Comparison of ENCODE assay signal across 10 mouse cellular contexts in genomic region chr7:126624774-126625173, GRCm38 (mm10). TPM values are rescaled to one million over a fixed set of nuclear protein-coding genes. Genes with fewer than 3 reads are reported as not detected.
A peak's percentile ranks its signal among the peaks of the same experiment; 100 is the strongest.
DNase-seq lines count a peak whose midpoint lies in the region; ATAC-seq and TF ChIP-seq lines count a peak whose summit lies in the region.
"Had no signal": no experiment of that assay in that cellular context is flagged by ENCODE, and none has a peak within 500 bp of the region (broad histone marks: within the 10 kb centered on the region; RNA-seq: fewer than 3 reads in every experiment).

No protein-coding gene starts in this region.

- peak overlapping the region; percentile 13; the same call in 1 of the 2 replicates for H3K4me3 ChIP-seq in heart, embryonic 13.5 days
- H3K4me3 ChIP-seq in heart, embryonic 12.5 days = no peak overlapping the region
- no peak overlapping the region for H3K4me3 ChIP-seq in hindbrain, postnatal 0 days (ENCODE audit: low read length)
- no peak overlapping the region for H3K4me3 ChIP-seq in midbrain, embryonic 15.5 days
- H3K4me3 ChIP-seq: hindbrain, embryonic 13.5 days had no signal

- WGBS in heart, embryonic 13.5 days = 47% methylated on average over 16 of the region's 16 CpGs
- WGBS in heart, embryonic 12.5 days = 58% methylated on average over 16 of the region's 16 CpGs
- 76% methylated on average over 16 of the region's 16 CpGs for WGBS in hindbrain, postnatal 0 days
- 77% methylated on average over 16 of the region's 16 CpGs for WGBS in midbrain, embryonic 15.5 days

- peak overlapping the region; percentile 19; the same call in 1 of the 2 replicates for H3K9ac ChIP-seq in heart, embryonic 13.5 days
- no peak overlapping the region for H3K9ac ChIP-seq in heart, embryonic 12.5 days
- no peak overlapping the region for H3K9ac ChIP-seq in hindbrain, postnatal 0 days (replicated peaks; ENCODE audit: low read length)
- no peak overlapping the region for H3K9ac ChIP-seq in midbrain, embryonic 15.5 days
- H3K9ac ChIP-seq: hindbrain, embryonic 13.5 days had no signal

- DNase-seq in 3134 (ENCODE audit: extremely low read depth, insufficient read length, low spot score) (peak; percentile 74), R1 (ENCODE audit: low read depth, low spot score) (peak; percentile 39)
- DNase-seq in lung, adult 18-20 months = peak; percentile 64 to 70
- no peak for DNase-seq in frontal cortex, postnatal 36 days (ENCODE audit: low spot score in 2 of 2)
- DNase-seq in hindbrain, postnatal 0 days (ENCODE audit: low spot score) = no peak

- TF ChIP-seq CTCF in hindbrain, postnatal 0 days (IDR thresholded peaks at IDR 0.05; ENCODE audit: low read depth) = no peak

- H3K9me3 ChIP-seq in heart, embryonic 13.5 days = no peaks in the 10 kb centered on the region
- H3K9me3 ChIP-seq in heart, embryonic 12.5 days (replicated peaks) = no peaks in the 10 kb centered on the region
- no peaks in the 10 kb centered on the region for H3K9me3 ChIP-seq in hindbrain, postnatal 0 days (ENCODE audit: low read length)
- no peaks in the 10 kb centered on the region for H3K9me3 ChIP-seq in midbrain, embryonic 15.5 days
- H3K9me3 ChIP-seq: hindbrain, embryonic 13.5 days had no signal

- no peak for ATAC-seq in heart, embryonic 13.5 days (ENCODE audit: extremely low read depth, insufficient number of reproducible peaks, low FRiP score, low TSS enrichment)
- no peak for ATAC-seq in heart, embryonic 12.5 days (ENCODE audit: insufficient number of reproducible peaks, low FRiP score)
- no peak for ATAC-seq in hindbrain, postnatal 0 days
- no peak for ATAC-seq in midbrain, embryonic 15.5 days (replicated peaks)

- no peaks in the 10 kb centered on the region for H3K36me3 ChIP-seq in heart, embryonic 13.5 days
- H3K36me3 ChIP-seq in heart, embryonic 12.5 days = no peaks in the 10 kb centered on the region
- H3K36me3 ChIP-seq in hindbrain, postnatal 0 days (ENCODE audit: insufficient read depth, low read length) = no peaks in the 10 kb centered on the region
- no peaks in the 10 kb centered on the region for H3K36me3 ChIP-seq in midbrain, embryonic 15.5 days (replicated peaks)
- H3K36me3 ChIP-seq: hindbrain, embryonic 13.5 days had no signal

- no peak overlapping the region for H3K27ac ChIP-seq in heart, embryonic 13.5 days (replicated peaks)
- H3K27ac ChIP-seq in heart, embryonic 12.5 days (ENCODE audit: poor library complexity, severe bottlenecking) = no peak overlapping the region
- no peak overlapping the region for H3K27ac ChIP-seq in hindbrain, postnatal 0 days
- no peak overlapping the region for H3K27ac ChIP-seq in midbrain, embryonic 15.5 days
- H3K27ac ChIP-seq: hindbrain, embryonic 13.5 days had no signal

- peaks cover 32% of the 10 kb centered on the region for H3K4me1 ChIP-seq in heart, embryonic 13.5 days
- peaks cover 12% of the 10 kb centered on the region for H3K4me1 ChIP-seq in heart, embryonic 12.5 days (replicated peaks)
- no peaks in the 10 kb centered on the region for H3K4me1 ChIP-seq in hindbrain, postnatal 0 days (ENCODE audit: insufficient read depth, low read length)
- no peaks in the 10 kb centered on the region for H3K4me1 ChIP-seq in midbrain, embryonic 15.5 days

- H3K4me2 ChIP-seq in heart, embryonic 13.5 days = peak overlapping the region; percentile 12
- no peak overlapping the region for H3K4me2 ChIP-seq in heart, embryonic 12.5 days
- H3K4me2 ChIP-seq in hindbrain, postnatal 0 days (ENCODE audit: low read depth, low read length) = no peak overlapping the region
- H3K4me2 ChIP-seq in midbrain, embryonic 15.5 days = no peak overlapping the region
- H3K4me2 ChIP-seq: hindbrain, embryonic 13.5 days had no signal

- 0 out of 2 replicates have a peak, but pooled peaks cover 3% of the 10 kb centered on the region for H3K27me3 ChIP-seq in heart, embryonic 13.5 days (replicated peaks)
- no peaks in the 10 kb centered on the region for H3K27me3 ChIP-seq in heart, embryonic 12.5 days (replicated peaks)
- no peaks in the 10 kb centered on the region for H3K27me3 ChIP-seq in hindbrain, postnatal 0 days (ENCODE audit: insufficient read depth, low read length)
- no peaks in the 10 kb centered on the region for H3K27me3 ChIP-seq in midbrain, embryonic 15.5 days (replicated peaks)

RNA-seq across cellular contexts. Expression of gene Nupr1, which starts 5.9 kb away (rescaled TPM):
- 6.2 and 9.3 TPM in 2 replicates for polyA plus RNA-seq in heart, embryonic 13.5 days (2015; fragmentation: Nextera tagmentation; extraction: Ambion mirVana)
- polyA plus RNA-seq in heart, embryonic 12.5 days (2016; fragmentation: Nextera tagmentation; extraction: Ambion mirVana) = 3.1 and 3.6 TPM in 2 replicates
- total RNA-seq in hindbrain, postnatal 0 days (2014; rRNA removed) = 5.9 and 6.7 TPM in 2 replicates
- 19.1 and 19.5 TPM in 2 replicates for polyA plus RNA-seq in hindbrain, postnatal 0 days (2015; fragmentation: Nextera tagmentation; extraction: Ambion mirVana)
- polyA plus RNA-seq in midbrain, embryonic 15.5 days (2015; fragmentation: Nextera tagmentation; extraction: Ambion mirVana) = 11.5 and 13.0 TPM in 2 replicates

RNA-seq across cellular contexts. Expression of gene Sgf29, which starts 24.3 kb away (rescaled TPM):
- 27.7 and 28.8 TPM in 2 replicates for polyA plus RNA-seq in heart, embryonic 13.5 days (2015; fragmentation: Nextera tagmentation; extraction: Ambion mirVana)
- 26.9 and 27.2 TPM in 2 replicates for polyA plus RNA-seq in heart, embryonic 12.5 days (2016; fragmentation: Nextera tagmentation; extraction: Ambion mirVana)
- total RNA-seq in hindbrain, postnatal 0 days (2014; rRNA removed) = 35.1 and 36.3 TPM in 2 replicates
- polyA plus RNA-seq in hindbrain, postnatal 0 days (2015; fragmentation: Nextera tagmentation; extraction: Ambion mirVana) = 47.0 and 49.9 TPM in 2 replicates
- polyA plus RNA-seq in midbrain, embryonic 15.5 days (2015; fragmentation: Nextera tagmentation; extraction: Ambion mirVana) = 62.3 and 72.4 TPM in 2 replicates

RNA-seq across cellular contexts. Expression of gene Il27, which starts 30.0 kb away (rescaled TPM):
- polyA plus RNA-seq in heart, embryonic 13.5 days (2015; fragmentation: Nextera tagmentation; extraction: Ambion mirVana) = not detected in 2 replicates
- polyA plus RNA-seq in heart, embryonic 12.5 days (2016; fragmentation: Nextera tagmentation; extraction: Ambion mirVana) = not detected in 2 replicates
- 0.94 TPM in 1 of 2 replicates, not detected in the other for total RNA-seq in hindbrain, postnatal 0 days (2014; rRNA removed)
- not detected in 2 replicates for polyA plus RNA-seq in hindbrain, postnatal 0 days (2015; fragmentation: Nextera tagmentation; extraction: Ambion mirVana)
- polyA plus RNA-seq in midbrain, embryonic 15.5 days (2015; fragmentation: Nextera tagmentation; extraction: Ambion mirVana) = not detected in 2 replicates
- total RNA-seq: layer of hippocampus, postnatal 36 days had no signal
- polyA plus RNA-seq: hindbrain, embryonic 13.5 days had no signal

RNA-seq across cellular contexts. Expression of gene Cln3, which starts 39.2 kb away (rescaled TPM):
- polyA plus RNA-seq in heart, embryonic 13.5 days (2015; fragmentation: Nextera tagmentation; extraction: Ambion mirVana) = 19.4 and 22.1 TPM in 2 replicates
- 20.0 and 24.5 TPM in 2 replicates for polyA plus RNA-seq in heart, embryonic 12.5 days (2016; fragmentation: Nextera tagmentation; extraction: Ambion mirVana)
- total RNA-seq in hindbrain, postnatal 0 days (2014; rRNA removed) = 27.7 and 34.2 TPM in 2 replicates
- 22.3 and 25.1 TPM in 2 replicates for polyA plus RNA-seq in hindbrain, postnatal 0 days (2015; fragmentation: Nextera tagmentation; extraction: Ambion mirVana)
- 34.1 and 35.6 TPM in 2 replicates for polyA plus RNA-seq in midbrain, embryonic 15.5 days (2015; fragmentation: Nextera tagmentation; extraction: Ambion mirVana)

RNA-seq across cellular contexts. Expression of gene Apobr, which starts 40.0 kb away (rescaled TPM):
- 0.15 and 0.33 TPM in 2 replicates for polyA plus RNA-seq in heart, embryonic 13.5 days (2015; fragmentation: Nextera tagmentation; extraction: Ambion mirVana)
- polyA plus RNA-seq in heart, embryonic 12.5 days (2016; fragmentation: Nextera tagmentation; extraction: Ambion mirVana) = 0.27 and 0.40 TPM in 2 replicates
- total RNA-seq in hindbrain, postnatal 0 days (2014; rRNA removed) = 0.25 and 6.3 TPM in 2 replicates
- polyA plus RNA-seq in hindbrain, postnatal 0 days (2015; fragmentation: Nextera tagmentation; extraction: Ambion mirVana) = 0.47 and 0.50 TPM in 2 replicates
- 0.32 and 0.38 TPM in 2 replicates for polyA plus RNA-seq in midbrain, embryonic 15.5 days (2015; fragmentation: Nextera tagmentation; extraction: Ambion mirVana)

Comparison
In these comparisons a context has a peak if more than half of its experiments do, and no peak if none do; other contexts are left out.
1. DNase-seq: peak in 3134 (single experiment), R1 (single experiment) and lung, adult 18-20 months (2 of 2); none in frontal cortex, postnatal 36 days (0 of 2) and hindbrain, postnatal 0 days (single experiment).